Mouse (Mus musculus): Measurements from ENCODE around the gene Ppp4r4. TPM values are rescaled to one million over a fixed set of nuclear protein-coding genes. Genes with fewer than 3 reads are reported as not detected.
"Not testable (repeated sequence)": the region's sequence is repeated elsewhere in the genome, so short reads cannot be mapped to it uniquely, and the experiment has no call there.

Ppp4r4 gene
- polyA plus RNA-seq, 1 experiment from 2014 or later: 2.2 TPM

GRCm38 (mm10) chr12:103657991-103658390, 125.9 kb downstream of the Ppp4r4 start:
- no peaks in the 10 kb centered on the region for H3K36me3 ChIP-seq (ENCODE audit: control insufficient read depth, insufficient read depth, low read length)
- ATAC-seq (no peak), DNase-seq (ENCODE audit: low spot score) (no peak)
- H3K27me3 ChIP-seq (replicated peaks; ENCODE audit: control insufficient read depth, insufficient read depth, low read length): no peaks in the 10 kb centered on the region
- H3K4me3 ChIP-seq (ENCODE audit: low read depth, low read length): no peak overlapping the region
- H3K9me3 ChIP-seq (replicated peaks; ENCODE audit: control insufficient read depth, low read length): no peaks in the 10 kb centered on the region
- no peak overlapping the region for H3K9ac ChIP-seq (ENCODE audit: low read length)
- 83% methylated on average over 10 of the region's 10 CpGs for WGBS
- no peak overlapping the region for H3K4me2 ChIP-seq (ENCODE audit: low read length)
- H3K4me1 ChIP-seq (ENCODE audit: control insufficient read depth, insufficient read depth, low read length): no peaks in the 10 kb centered on the region
- H3K27ac ChIP-seq (ENCODE audit: low read depth, low read length): no peak overlapping the region

- H3K4me1 ChIP-seq (ENCODE audit: control insufficient read depth, insufficient read depth, low read length): no peaks in the 10 kb centered on the region
- no peaks in the 10 kb centered on the region for H3K36me3 ChIP-seq (ENCODE audit: control insufficient read depth, insufficient read depth, low read length)
- no peak overlapping the region for H3K27ac ChIP-seq (ENCODE audit: low read depth, low read length)
- ATAC-seq (no peak), DNase-seq (ENCODE audit: low spot score) (no peak)
- WGBS: 91% methylated on average over 2 of the region's 2 CpGs
- no peaks in the 10 kb centered on the region for H3K27me3 ChIP-seq (replicated peaks; ENCODE audit: control insufficient read depth, insufficient read depth, low read length)
- no peak overlapping the region for H3K9ac ChIP-seq (ENCODE audit: low read length)
- H3K4me2 ChIP-seq (ENCODE audit: low read length): no peak overlapping the region
- no peak overlapping the region for H3K4me3 ChIP-seq (ENCODE audit: low read depth, low read length)
- no peaks in the 10 kb centered on the region for H3K9me3 ChIP-seq (replicated peaks; ENCODE audit: control insufficient read depth, low read length)
Observed at GRCm38 (mm10) chr12:103659171-103659570, 127.1 kb downstream of the Ppp4r4 start.

- H3K4me3 ChIP-seq (ENCODE audit: low read depth, low read length): no peak overlapping the region
- no peaks in the 10 kb centered on the region for H3K4me1 ChIP-seq (ENCODE audit: control insufficient read depth, insufficient read depth, low read length)
- H3K27me3 ChIP-seq (replicated peaks; ENCODE audit: control insufficient read depth, insufficient read depth, low read length): no peaks in the 10 kb centered on the region
- no peaks in the 10 kb centered on the region for H3K9me3 ChIP-seq (replicated peaks; ENCODE audit: control insufficient read depth, low read length)
- H3K27ac ChIP-seq (ENCODE audit: low read depth, low read length): no peak overlapping the region
- WGBS: 86% methylated on average over 5 of the region's 5 CpGs
- DNase-seq (ENCODE audit: low spot score) (no peak), ATAC-seq (no peak)
- no peaks in the 10 kb centered on the region for H3K36me3 ChIP-seq (ENCODE audit: control insufficient read depth, insufficient read depth, low read length)
- H3K9ac ChIP-seq (ENCODE audit: low read length): no peak overlapping the region
- H3K4me2 ChIP-seq (ENCODE audit: low read length): no peak overlapping the region
Observed at GRCm38 (mm10) chr12:103660076-103660475, 128.0 kb downstream of the Ppp4r4 start.

GRCm38 (mm10) chr12:103662053-103662452, 130.0 kb downstream of the Ppp4r4 start:
- ATAC-seq; H3K36me3 ChIP-seq (ENCODE audit: control insufficient read depth, insufficient read depth, low read length); H3K9ac ChIP-seq (ENCODE audit: low read length); H3K4me2 ChIP-seq (ENCODE audit: low read length); H3K4me3 ChIP-seq (ENCODE audit: low read depth, low read length); H3K27ac ChIP-seq (ENCODE audit: low read depth, low read length); H3K27me3 ChIP-seq (replicated peaks; ENCODE audit: control insufficient read depth, insufficient read depth, low read length); H3K4me1 ChIP-seq (ENCODE audit: control insufficient read depth, insufficient read depth, low read length); DNase-seq (ENCODE audit: low spot score); H3K9me3 ChIP-seq (replicated peaks; ENCODE audit: control insufficient read depth, low read length): not testable (repeated sequence)

Other genes starting within 250 kb of the Ppp4r4 start
- gene Fam181a, start 221.3 kb upstream of the Ppp4r4 start, polyA plus RNA-seq (2014; fragmentation: Nextera tagmentation; extraction: Ambion mirVana): 5.2 and 5.5 TPM in 2 replicates
- 0.69 and 1.0 TPM in 2 replicates for gene Asb2, start 176.3 kb upstream of the Ppp4r4 start, polyA plus RNA-seq (2014; fragmentation: Nextera tagmentation; extraction: Ambion mirVana)
- gene Otub2, start 143.6 kb upstream of the Ppp4r4 start, polyA plus RNA-seq (2014; fragmentation: Nextera tagmentation; extraction: Ambion mirVana): 20.8 and 23.4 TPM in 2 replicates
- 1.2 and 1.3 TPM in 2 replicates for gene 9330161L09Rik, start 124.5 kb upstream of the Ppp4r4 start, polyA plus RNA-seq (2014; fragmentation: Nextera tagmentation; extraction: Ambion mirVana)
- gene Ddx24, start 106.5 kb upstream of the Ppp4r4 start, polyA plus RNA-seq (2014; fragmentation: Nextera tagmentation; extraction: Ambion mirVana): 103 and 110 TPM in 2 replicates
- gene Ifi27, start 98.1 kb upstream of the Ppp4r4 start, polyA plus RNA-seq (2014; fragmentation: Nextera tagmentation; extraction: Ambion mirVana): 7.1 and 9.4 TPM in 2 replicates
- 3.3 and 4.9 TPM in 2 replicates for gene Ifi27l2a, start 88.6 kb upstream of the Ppp4r4 start, polyA plus RNA-seq (2014; fragmentation: Nextera tagmentation; extraction: Ambion mirVana)
- not detected in 2 replicates for gene Ifi27l2b, start 75.1 kb upstream of the Ppp4r4 start, polyA plus RNA-seq (2014; fragmentation: Nextera tagmentation; extraction: Ambion mirVana)
- 0.11 TPM in 1 of 2 replicates, not detected in the other for gene Serpina10, start 99.2 kb downstream of the Ppp4r4 start, polyA plus RNA-seq (2014; fragmentation: Nextera tagmentation; extraction: Ambion mirVana)
- gene Serpina6, start 124.9 kb downstream of the Ppp4r4 start, polyA plus RNA-seq (2014; fragmentation: Nextera tagmentation; extraction: Ambion mirVana): not detected in 2 replicates
- not detected in 2 replicates for gene Serpina16, start 143.9 kb downstream of the Ppp4r4 start, polyA plus RNA-seq (2014; fragmentation: Nextera tagmentation; extraction: Ambion mirVana)
- gene Serpina1f, start 163.2 kb downstream of the Ppp4r4 start, polyA plus RNA-seq (2014; fragmentation: Nextera tagmentation; extraction: Ambion mirVana): not detected in 2 replicates
- gene Serpina1d, start 241.3 kb downstream of the Ppp4r4 start, polyA plus RNA-seq (2014; fragmentation: Nextera tagmentation; extraction: Ambion mirVana): not detected in 2 replicates